Mouse (Mus musculus): ENCODE measurements around the gene Gm10409. TPM values are rescaled to one million over a fixed set of nuclear protein-coding genes. Genes with fewer than 3 reads are reported as not detected.
"Not testable (repeated sequence)": the region's sequence is repeated elsewhere in the genome, so short reads cannot be mapped to it uniquely, and the experiment has no call there.

The Gm10409 gene
- 0.12 TPM in 1 of 2 replicates, not detected in the other for polyA plus RNA-seq (2015; fragmentation: Nextera tagmentation; extraction: Ambion mirVana)

DNA sequence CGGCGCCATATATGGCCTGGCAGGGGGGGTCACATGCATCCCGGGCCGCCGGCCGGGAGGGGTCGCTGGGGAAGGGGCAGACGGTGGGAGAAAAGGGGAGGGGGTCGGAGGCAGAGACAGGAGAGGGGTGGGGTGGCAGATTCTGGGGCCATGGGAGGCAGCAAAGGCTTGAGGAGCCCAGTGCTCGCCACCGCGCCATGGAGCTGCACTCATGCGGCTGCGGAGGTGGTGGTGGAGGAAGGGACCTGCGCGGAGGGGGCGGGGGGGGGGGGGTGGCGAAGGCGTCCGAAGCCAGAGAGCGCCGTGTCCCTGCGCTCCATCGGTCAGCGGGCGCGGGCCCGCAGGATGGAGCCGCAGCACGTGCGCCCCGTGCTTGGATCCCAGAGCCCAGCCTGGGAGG lies at the start of gene Gm10409:
Gene Gm10409 (plus strand): TSS at position 301 of the 400 bp plus-strand sequence.
- not testable (repeated sequence) for H3K9ac ChIP-seq; H3K4me1 ChIP-seq (replicated peaks); H3K9me3 ChIP-seq (replicated peaks); H3K4me3 ChIP-seq (replicated peaks); H3K4me2 ChIP-seq; H3K27me3 ChIP-seq; H3K27ac ChIP-seq; DNase-seq; H3K36me3 ChIP-seq; ATAC-seq (ENCODE audit: low read depth)
- WGBS (ENCODE audit: insufficient replicate concordance) = no CpG with 5 or more reads among the region's 32 CpGs

GRCm38 (mm10) chr14:3394793-3395192 lies 17.6 kb upstream of the Gm10409 start, which contains the start of gene Gm10413:
Gm10413 (plus strand) TSS chr14:3395093.
- not testable (repeated sequence) for H3K4me3 ChIP-seq (replicated peaks); H3K36me3 ChIP-seq; H3K9ac ChIP-seq; H3K4me1 ChIP-seq (replicated peaks); H3K9me3 ChIP-seq (replicated peaks); ATAC-seq (ENCODE audit: low read depth); H3K27me3 ChIP-seq; DNase-seq; H3K27ac ChIP-seq; H3K4me2 ChIP-seq
- WGBS (ENCODE audit: insufficient replicate concordance) = no CpG with 5 or more reads among the region's 2 CpGs

DNA sequence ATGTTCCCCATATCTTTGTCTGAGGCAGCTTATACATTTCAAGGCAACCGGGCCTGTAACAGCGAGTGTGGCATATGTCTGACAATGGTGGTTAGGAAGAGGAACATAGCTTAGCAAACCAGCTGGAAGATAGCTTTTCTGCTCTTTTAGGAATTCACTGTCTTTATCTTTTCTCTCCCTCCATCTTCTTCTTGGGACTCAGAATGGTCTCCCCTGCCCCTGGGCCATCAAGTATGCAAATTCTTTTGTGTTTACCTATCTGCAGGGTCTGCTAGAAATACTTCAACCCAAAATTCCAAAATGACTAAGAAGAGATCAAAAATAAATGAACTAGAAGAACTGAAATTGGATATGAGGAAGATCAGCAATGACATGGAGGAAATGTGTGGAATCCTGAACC lies 15.4 kb downstream of the Gm10409 start, which contains the start of gene Gm3005:
Gene Gm3005 (plus strand): TSS at position 301 of the 400 bp plus-strand sequence.
- not testable (repeated sequence) for H3K4me3 ChIP-seq (replicated peaks); H3K27me3 ChIP-seq; H3K27ac ChIP-seq; DNase-seq; H3K9ac ChIP-seq; H3K9me3 ChIP-seq (replicated peaks); ATAC-seq (ENCODE audit: low read depth); H3K36me3 ChIP-seq; H3K4me1 ChIP-seq (replicated peaks); H3K4me2 ChIP-seq
- WGBS (ENCODE audit: insufficient replicate concordance) = no CpG with 5 or more reads among the region's 2 CpGs

DNA sequence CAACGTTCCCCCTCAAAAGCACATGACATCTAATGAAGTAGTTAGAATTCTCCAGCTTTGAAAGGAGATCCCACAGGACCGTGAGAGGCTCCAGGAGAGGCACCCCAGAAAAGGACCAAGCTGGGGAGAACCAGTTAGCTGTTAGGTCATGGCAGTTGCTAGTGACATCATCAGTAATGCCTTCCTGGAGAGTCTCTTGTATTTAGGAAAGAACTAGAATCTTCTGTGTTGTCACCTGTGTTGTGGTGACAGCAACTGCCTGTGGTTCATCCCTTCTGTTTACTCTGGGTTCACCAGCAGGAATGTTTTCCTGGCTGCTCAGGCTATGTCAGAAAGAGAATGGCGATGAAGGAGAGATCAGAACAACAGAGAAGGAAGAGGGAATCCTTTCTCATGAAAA lies 36.7 kb downstream of the Gm10409 start, which contains the start of gene Gm10408:
Gene Gm10408 (plus strand): TSS at position 301 of the 400 bp plus-strand sequence.
- no CpG with 5 or more reads among the region's 3 CpGs for WGBS (ENCODE audit: insufficient replicate concordance)
- H3K9ac ChIP-seq; H3K4me1 ChIP-seq (replicated peaks); H3K4me2 ChIP-seq; DNase-seq; H3K4me3 ChIP-seq (replicated peaks); H3K9me3 ChIP-seq (replicated peaks); H3K27me3 ChIP-seq; H3K36me3 ChIP-seq; ATAC-seq (ENCODE audit: low read depth); H3K27ac ChIP-seq: not testable (repeated sequence)

Other genes with a start within 250 kb of the Gm10409 start
- gene Gm5795, start 224.4 kb upstream of the Gm10409 start, polyA plus RNA-seq (2015; fragmentation: Nextera tagmentation; extraction: Ambion mirVana) = not detected in 2 replicates
- gene D830030K20Rik, start 204.1 kb upstream of the Gm10409 start, polyA plus RNA-seq (2015; fragmentation: Nextera tagmentation; extraction: Ambion mirVana) = 0.31 and 0.44 TPM in 2 replicates
- 0.09 TPM in 1 of 2 replicates, not detected in the other for gene Gm2956, start 80.0 kb upstream of the Gm10409 start, polyA plus RNA-seq (2015; fragmentation: Nextera tagmentation; extraction: Ambion mirVana)
- gene Gm10413, start 17.5 kb upstream of the Gm10409 start, polyA plus RNA-seq (2015; fragmentation: Nextera tagmentation; extraction: Ambion mirVana) = not detected in 2 replicates
- gene Gm3005, start 15.5 kb downstream of the Gm10409 start, polyA plus RNA-seq (2015; fragmentation: Nextera tagmentation; extraction: Ambion mirVana) = 0.05 TPM in 1 of 2 replicates, not detected in the other
- gene Gm10408, start 36.8 kb downstream of the Gm10409 start, polyA plus RNA-seq (2015; fragmentation: Nextera tagmentation; extraction: Ambion mirVana) = not detected in 2 replicates
- not detected in 2 replicates for gene Gm3012, start 221.9 kb downstream of the Gm10409 start, polyA plus RNA-seq (2015; fragmentation: Nextera tagmentation; extraction: Ambion mirVana)
- gene Gm3020, start 239.4 kb downstream of the Gm10409 start, polyA plus RNA-seq (2015; fragmentation: Nextera tagmentation; extraction: Ambion mirVana) = 0.12 TPM in 1 of 2 replicates, not detected in the other

Measured in liver, embryonic 13.5 days (tissue).